Mouse (Mus musculus) megakaryocyte, embryonic 14.5 days (primary cell): ENCODE results near the gene Arnt2.

Experiments
- FLI1 ChIP-seq: IDR thresholded peaks from 2 replicates; pipeline ENCODE4 v1.6.1; 2012; ENCODE audit warnings: low read length, inconsistent platforms, mixed read lengths
- GATA1 ChIP-seq: IDR thresholded peaks from 3 replicates; pipeline ENCODE4 v1.6.1; 2012; ENCODE audit warnings: mixed read lengths, low read length, inconsistent platforms, borderline replicate concordance

- TF ChIP-seq GATA1 (no peak), FLI1 (no peak)
Measured at GRCm38 (mm10) chr7:84226909-84227308, 183.1 kb downstream of the Arnt2 start.
